In genomic region chr3:122986386-122986785, GRCm38 (mm10) we compare ENCODE assay signal across 12 mouse cellular contexts. TPM values are rescaled to one million over a fixed set of nuclear protein-coding genes. Genes with fewer than 3 reads are reported as not detected.
DNase-seq lines count a peak whose midpoint lies in the region; ATAC-seq and TF ChIP-seq lines count a peak whose summit lies in the region.
"Had no signal": no experiment of that assay in that cellular context is flagged by ENCODE, and none has a peak within 500 bp of the region (broad histone marks: within the 10 kb centered on the region; RNA-seq: fewer than 3 reads in every experiment).

No protein-coding gene starts in this region.

- intact Hi-C loops in heart, postnatal 10 days (cut with DNase I), result loop anchor here (5.0 kb wide), 1 partner anchor 171 kb away; no protein-coding TSS in a partner anchor

- 0 out of 2 replicates have a peak overlapping the region, but pooled peaks have one; percentile 94 for H3K9ac ChIP-seq in heart, embryonic 14.5 days (ENCODE audit: low read length)
- H3K9ac ChIP-seq in hindbrain, embryonic 11.5 days (ENCODE audit: low read depth, low read length), result no peak overlapping the region
- no peak overlapping the region for H3K9ac ChIP-seq in liver, postnatal 0 days (replicated peaks)
- no peak overlapping the region for H3K9ac ChIP-seq in forebrain, embryonic 14.5 days (ENCODE audit: low read length)
- H3K9ac ChIP-seq: embryonic facial prominence, embryonic 15.5 days had no signal

- DNase-seq in heart, postnatal 10 days, result no peak
- DNase-seq in adipocyte (ENCODE audit: low spot score), result peak; percentile 47
- DNase-seq in kidney, adult 8-10 months, result peak; percentile 42 to 58
- peak; percentile 18 for DNase-seq in ovary, postnatal 10 days (ENCODE audit: low spot score)
- DNase-seq in hindbrain, embryonic 11.5 days (ENCODE audit: low spot score), result no peak
- no peak for DNase-seq in liver, postnatal 0 days
- DNase-seq in forebrain, embryonic 14.5 days (ENCODE audit: low spot score), result no peak
- DNase-seq: cerebellum, adult 11-12 months had no signal

- peak overlapping the region in 1 of 2 experiments; percentile 50; a peak in 2 of 4 replicates for H3K27ac ChIP-seq in heart, embryonic 14.5 days (replicated peaks in 1 of 2; ENCODE audit: control insufficient read depth in 1 of 2, insufficient read depth in 1 of 2, low read depth in 2 of 2, low read length in 2 of 2)
- H3K27ac ChIP-seq in hindbrain, embryonic 11.5 days (ENCODE audit: low read depth, low read length), result no peak overlapping the region
- no peak overlapping the region for H3K27ac ChIP-seq in liver, postnatal 0 days (ENCODE audit: low read depth)
- no peak overlapping the region for H3K27ac ChIP-seq in forebrain, embryonic 14.5 days (ENCODE audit: low read depth, low read length)
- H3K27ac ChIP-seq: embryonic facial prominence, embryonic 15.5 days had no signal

- no peak overlapping the region for H3K4me2 ChIP-seq in heart, embryonic 14.5 days (ENCODE audit: low read length)
- no peak overlapping the region for H3K4me2 ChIP-seq in hindbrain, embryonic 11.5 days (replicated peaks; ENCODE audit: low read depth, low read length)
- no peak overlapping the region for H3K4me2 ChIP-seq in liver, postnatal 0 days (ENCODE audit: low read depth, low read length)
- no peak overlapping the region for H3K4me2 ChIP-seq in forebrain, embryonic 14.5 days (ENCODE audit: low read length)
- H3K4me2 ChIP-seq: embryonic facial prominence, embryonic 15.5 days had no signal

- H3K27me3 ChIP-seq in heart, embryonic 14.5 days (ENCODE audit: control insufficient read depth, insufficient read depth, low read length), result no peaks in the 10 kb centered on the region
- H3K27me3 ChIP-seq in hindbrain, embryonic 11.5 days (ENCODE audit: control insufficient read depth, insufficient read depth, low read length), result no peaks in the 10 kb centered on the region
- H3K27me3 ChIP-seq in liver, postnatal 0 days (ENCODE audit: insufficient read depth, low read length), result no peaks in the 10 kb centered on the region
- H3K27me3 ChIP-seq in forebrain, embryonic 14.5 days (replicated peaks; ENCODE audit: control insufficient read depth, insufficient read depth, low read length), result no peaks in the 10 kb centered on the region
- H3K27me3 ChIP-seq: embryonic facial prominence, embryonic 15.5 days had no signal

- no peak for TF ChIP-seq CTCF in liver, postnatal 0 days (IDR thresholded peaks at IDR 0.05; ENCODE audit: low read depth)

- peaks cover 9 to 25% of the 10 kb centered on the region in 2 experiments for H3K4me1 ChIP-seq in heart, embryonic 14.5 days (ENCODE audit: control insufficient read depth in 2 of 2, insufficient read depth in 2 of 2, low read length in 2 of 2)
- H3K4me1 ChIP-seq in hindbrain, embryonic 11.5 days (replicated peaks; ENCODE audit: control insufficient read depth, insufficient read depth, low read length), result no peaks in the 10 kb centered on the region
- H3K4me1 ChIP-seq in liver, postnatal 0 days (ENCODE audit: insufficient read depth), result no peaks in the 10 kb centered on the region
- peaks cover 3% of the 10 kb centered on the region; the same call in 1 of the 2 replicates for H3K4me1 ChIP-seq in forebrain, embryonic 14.5 days (ENCODE audit: control insufficient read depth, insufficient read depth, low read length)

- no peaks in the 10 kb centered on the region for H3K9me3 ChIP-seq in heart, embryonic 14.5 days (ENCODE audit: control insufficient read depth, low read length)
- no peaks in the 10 kb centered on the region for H3K9me3 ChIP-seq in hindbrain, embryonic 11.5 days (ENCODE audit: control insufficient read depth, low read length)
- no peaks in the 10 kb centered on the region for H3K9me3 ChIP-seq in liver, postnatal 0 days (ENCODE audit: low read length)
- no peaks in the 10 kb centered on the region for H3K9me3 ChIP-seq in forebrain, embryonic 14.5 days (replicated peaks; ENCODE audit: control insufficient read depth, low read length)
- H3K9me3 ChIP-seq: embryonic facial prominence, embryonic 15.5 days had no signal

- ATAC-seq in heart, embryonic 14.5 days (ENCODE audit: insufficient number of reproducible peaks, insufficient read depth, low FRiP score, low read depth), result no peak
- no peak for ATAC-seq in hindbrain, embryonic 11.5 days (ENCODE audit: low FRiP score)
- ATAC-seq in liver, postnatal 0 days, result no peak
- ATAC-seq in forebrain, embryonic 14.5 days, result no peak

- TF ChIP-seq EP300 in liver, postnatal 0 days (IDR thresholded peaks at IDR 0.05; ENCODE audit: low read depth), result no peak

- no peaks in the 10 kb centered on the region for H3K36me3 ChIP-seq in heart, embryonic 14.5 days (ENCODE audit: control insufficient read depth, insufficient read depth, low read length)
- no peaks in the 10 kb centered on the region for H3K36me3 ChIP-seq in hindbrain, embryonic 11.5 days (ENCODE audit: control insufficient read depth, insufficient read depth, low read length)
- H3K36me3 ChIP-seq in liver, postnatal 0 days (replicated peaks; ENCODE audit: insufficient read depth, low read length), result no peaks in the 10 kb centered on the region
- H3K36me3 ChIP-seq in forebrain, embryonic 14.5 days (ENCODE audit: control insufficient read depth, insufficient read depth, low read length), result no peaks in the 10 kb centered on the region
- H3K36me3 ChIP-seq: embryonic facial prominence, embryonic 15.5 days had no signal

- no peak overlapping the region for H3K4me3 ChIP-seq in heart, embryonic 14.5 days (ENCODE audit: control insufficient read depth in 1 of 2, insufficient read depth in 1 of 2, low read depth in 1 of 2, low read length in 2 of 2)
- H3K4me3 ChIP-seq in hindbrain, embryonic 11.5 days (ENCODE audit: low read depth, low read length), result no peak overlapping the region
- no peak overlapping the region for H3K4me3 ChIP-seq in liver, postnatal 0 days (ENCODE audit: low read depth, low read length)
- no peak overlapping the region for H3K4me3 ChIP-seq in forebrain, embryonic 14.5 days (ENCODE audit: low read depth, low read length)

- WGBS in heart, embryonic 14.5 days, result 0% methylated on average over 1 of the region's 1 CpGs
- 62% methylated on average over 1 of the region's 1 CpGs for WGBS in hindbrain, embryonic 11.5 days
- WGBS in liver, postnatal 0 days (ENCODE audit: insufficient replicate concordance), result 26% methylated on average over 1 of the region's 1 CpGs
- WGBS in forebrain, embryonic 14.5 days, result 76% methylated on average over 1 of the region's 1 CpGs

RNA-seq across cellular contexts. Expression of gene Usp53, which starts 2.1 kb away (rescaled TPM):
- polyA plus RNA-seq in heart, embryonic 14.5 days (2014; fragmentation: Nextera tagmentation; extraction: Ambion mirVana), result 7.8 and 9.7 TPM in 2 replicates
- 1 to 10 TPM; 8.3 to 8.4 TPM for total RNA-seq in heart, postnatal 10 days (2021)
- 5.0 and 10.9 TPM in 2 replicates for polyA plus RNA-seq in hindbrain, embryonic 11.5 days (2014; fragmentation: Nextera tagmentation; extraction: Ambion mirVana)
- 2.1 and 3.3 TPM in 2 replicates for polyA plus RNA-seq in liver, postnatal 0 days (2015; fragmentation: Nextera tagmentation; extraction: Ambion mirVana)
- polyA plus RNA-seq in forebrain, embryonic 14.5 days (2014; fragmentation: Nextera tagmentation; extraction: Ambion mirVana), result 6.7 and 10.0 TPM in 2 replicates

RNA-seq across cellular contexts. Expression of gene Myoz2, which starts 48.4 kb away (rescaled TPM):
- 230 and 232 TPM in 2 replicates for polyA plus RNA-seq in heart, embryonic 14.5 days (2014; fragmentation: Nextera tagmentation; extraction: Ambion mirVana)
- total RNA-seq in heart, postnatal 10 days (2021), result 1,000 to 10,000 TPM; 1,201 to 1,221 TPM
- polyA plus RNA-seq in hindbrain, embryonic 11.5 days (2014; fragmentation: Nextera tagmentation; extraction: Ambion mirVana), result 0.62 and 0.95 TPM in 2 replicates
- 0.18 and 4.4 TPM in 2 replicates for polyA plus RNA-seq in liver, postnatal 0 days (2015; fragmentation: Nextera tagmentation; extraction: Ambion mirVana)
- not detected in 2 replicates for polyA plus RNA-seq in forebrain, embryonic 14.5 days (2014; fragmentation: Nextera tagmentation; extraction: Ambion mirVana)
- polyA plus RNA-seq: large intestine, adult 2 months; midbrain, postnatal 0 days had no signal

Comparison
In these comparisons a context has a peak if more than half of its experiments do, and no peak if none do; other contexts are left out.
1. DNase-seq: peak in adipocyte (single experiment), kidney, adult 8-10 months (2 of 2) and ovary, postnatal 10 days (single experiment); none in heart, postnatal 10 days (0 of 2), hindbrain, embryonic 11.5 days (single experiment), liver, postnatal 0 days (single experiment) and forebrain, embryonic 14.5 days (single experiment).
2. RNA of gene Myoz2, which starts 48.4 kb away (polyA plus RNA-seq): 230 to 232 TPM in heart, embryonic 14.5 days; 0.62 to 0.95 TPM in hindbrain, embryonic 11.5 days, 0.18 to 4.4 TPM in liver, postnatal 0 days and not detected in forebrain, embryonic 14.5 days; every median in the first group is over 10 times any median in the second.